Mouse (Mus musculus) liver, embryonic 11.5 days (tissue): Measurements from ENCODE around the gene 1700049E17Rik2. TPM values are rescaled to one million over a fixed set of nuclear protein-coding genes. Genes with fewer than 3 reads are reported as not detected.

Experiments used
- polyA plus RNA-seq: library from polyadenylated mRNA; unstranded; fragments of >200 nt; fragmentation: Nextera tagmentation; extraction: Ambion mirVana; gene quantifications from 2 replicates; pipeline ENCODE4 v1.2.1, GENCODE M21; 2014

Gene 1700049E17Rik2
- polyA plus RNA-seq, 1 experiment from 2014 or later, result not detected

Other genes starting within 250 kb of the 1700049E17Rik2 start
- not detected in 2 replicates for gene Gm5798, start 224.6 kb upstream of the 1700049E17Rik2 start, polyA plus RNA-seq
- not detected in 2 replicates for gene Gm7945, start 186.8 kb upstream of the 1700049E17Rik2 start, polyA plus RNA-seq
- gene Gm6482, start 164.9 kb upstream of the 1700049E17Rik2 start, polyA plus RNA-seq, result not detected in 2 replicates
- not detected in 2 replicates for gene Gm7954, start 119.7 kb upstream of the 1700049E17Rik2 start, polyA plus RNA-seq
- gene Gm3486, start 83.7 kb upstream of the 1700049E17Rik2 start, polyA plus RNA-seq, result not detected in 2 replicates
- not detected in 2 replicates for gene Gm7970, start 17.6 kb upstream of the 1700049E17Rik2 start, polyA plus RNA-seq
- not detected in 2 replicates for gene Gm3072, start 51.4 kb downstream of the 1700049E17Rik2 start, polyA plus RNA-seq
- not detected in 2 replicates for gene Gm3676, start 73.3 kb downstream of the 1700049E17Rik2 start, polyA plus RNA-seq
- not detected in 2 replicates for gene Gm8068, start 128.7 kb downstream of the 1700049E17Rik2 start, polyA plus RNA-seq
- gene Gm7929, start 177.4 kb downstream of the 1700049E17Rik2 start, polyA plus RNA-seq, result not detected in 2 replicates
- gene Gm47189, start 199.2 kb downstream of the 1700049E17Rik2 start, polyA plus RNA-seq, result not detected in 2 replicates